Mouse (Mus musculus) gastrocnemius, adult 2 months (tissue): ENCODE results near the gene Gfod1. TPM values are rescaled to one million over a fixed set of nuclear protein-coding genes. Genes with fewer than 3 reads are reported as not detected.

Experiments used
- DNase-seq: peaks from one replicate; pipeline ENCODE4 v3.0.0; 2022
- H3K27ac ChIP-seq: fragments of 200-600 bp; 2 replicates; pipeline ENCODE4 v1.8.1; 2022; ENCODE audit warnings: mild to moderate bottlenecking
- H3K4me3 ChIP-seq: fragments of 200-600 bp; 2 replicates; pipeline ENCODE4 v1.8.1; 2022; ENCODE audit warnings: mild to moderate bottlenecking, moderate library complexity
- CTCF ChIP-seq: fragments of 200-600 bp; IDR thresholded peaks from 2 replicates; pipeline ENCODE4 v1.8.1; 2022; ENCODE audit warnings: antibody characterized with exemption, mild to moderate bottlenecking, moderate library complexity
- intact Hi-C: fragments of 180-260 bp; cut with DNase I; formaldehyde crosslinking; loops from one replicate; pipeline ENCODE4 v1.15.1; 2025
- total RNA-seq, 2 experiments: library from RNA; stranded (reverse); gene quantifications; 2 replicates each; pipeline ENCODE4 v1.2.3; 2021

The Gfod1 gene
- total RNA-seq, 2 experiments from 2014 or later: 4.3 to 8.2 TPM

DNA sequence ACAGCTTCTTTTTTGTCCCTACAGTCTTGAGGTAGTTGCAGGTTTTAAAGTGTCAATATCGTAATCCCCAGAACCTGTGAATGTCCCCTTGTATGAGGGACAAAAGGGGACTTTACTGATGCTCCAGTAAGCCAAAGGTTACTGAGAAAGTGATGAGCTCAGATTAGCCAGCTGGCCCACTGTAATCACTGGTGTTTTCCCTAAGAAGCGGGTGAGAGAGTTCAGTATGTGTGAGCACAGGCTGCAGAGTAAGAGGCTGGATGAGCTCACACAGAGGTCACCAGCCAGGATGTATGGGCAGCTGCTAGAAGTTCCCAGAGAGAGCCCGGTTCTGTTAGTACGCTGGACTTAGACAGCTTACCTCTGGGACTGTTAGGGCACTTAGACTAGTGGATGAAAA, 85.7 kb downstream of the Gfod1 start:
- no peak overlapping the region for H3K4me3 ChIP-seq
- intact Hi-C loops: no loop called here
- DNase-seq: no peak
- 0 out of 2 replicates have a peak overlapping the region, but pooled peaks have one; percentile 17 for H3K27ac ChIP-seq
- TF ChIP-seq CTCF: no peak

DNA sequence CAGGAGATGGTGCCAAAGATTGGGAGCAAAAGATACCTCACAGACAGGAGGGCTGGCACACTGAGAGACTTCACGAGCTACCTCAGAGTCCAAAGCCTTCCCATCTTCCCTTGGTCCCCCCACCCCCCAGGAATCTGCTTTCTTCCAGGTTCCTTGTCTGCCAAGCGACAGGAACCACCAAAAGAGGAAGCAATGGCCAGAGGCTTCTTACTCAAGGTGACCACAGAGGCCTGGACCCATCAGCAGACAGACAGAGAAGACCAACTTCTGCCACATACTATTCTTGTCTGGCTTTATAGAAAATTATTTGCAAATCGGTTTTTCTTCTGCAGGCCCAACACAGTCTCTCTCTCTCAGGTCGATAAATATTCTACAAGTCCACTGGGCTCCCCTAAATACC, 86.3 kb downstream of the Gfod1 start:
- intact Hi-C loops: no loop called here
- Histone ChIP-seq H3K4me3 (no peak overlapping the region), H3K27ac (no peak overlapping the region)
- no peak for DNase-seq
- TF ChIP-seq CTCF: no peak

DNA sequence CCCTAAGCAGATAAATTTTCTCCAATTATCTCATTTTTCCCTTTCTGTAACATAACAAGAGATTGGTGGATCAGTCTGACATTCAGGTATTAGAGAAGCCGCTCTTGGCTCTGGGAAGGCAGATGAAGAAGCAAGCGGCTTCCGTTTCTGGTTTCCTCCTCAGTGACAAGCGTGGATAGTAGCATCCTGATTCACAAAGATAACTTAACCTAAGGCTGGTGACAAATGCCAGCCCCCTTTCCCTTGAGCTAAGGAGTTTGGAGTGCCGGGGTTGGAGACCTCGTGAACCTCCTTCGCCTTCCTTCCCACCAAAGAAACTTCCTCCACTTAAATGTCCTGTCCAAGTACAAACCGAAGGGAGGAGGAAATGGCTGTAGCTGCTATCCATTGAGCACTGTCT, 86.9 kb downstream of the Gfod1 start:
- intact Hi-C loops: no loop called here
- no peak for TF ChIP-seq CTCF
- H3K4me3 ChIP-seq: no peak overlapping the region
- no peak for DNase-seq
- no peak overlapping the region for H3K27ac ChIP-seq

DNA sequence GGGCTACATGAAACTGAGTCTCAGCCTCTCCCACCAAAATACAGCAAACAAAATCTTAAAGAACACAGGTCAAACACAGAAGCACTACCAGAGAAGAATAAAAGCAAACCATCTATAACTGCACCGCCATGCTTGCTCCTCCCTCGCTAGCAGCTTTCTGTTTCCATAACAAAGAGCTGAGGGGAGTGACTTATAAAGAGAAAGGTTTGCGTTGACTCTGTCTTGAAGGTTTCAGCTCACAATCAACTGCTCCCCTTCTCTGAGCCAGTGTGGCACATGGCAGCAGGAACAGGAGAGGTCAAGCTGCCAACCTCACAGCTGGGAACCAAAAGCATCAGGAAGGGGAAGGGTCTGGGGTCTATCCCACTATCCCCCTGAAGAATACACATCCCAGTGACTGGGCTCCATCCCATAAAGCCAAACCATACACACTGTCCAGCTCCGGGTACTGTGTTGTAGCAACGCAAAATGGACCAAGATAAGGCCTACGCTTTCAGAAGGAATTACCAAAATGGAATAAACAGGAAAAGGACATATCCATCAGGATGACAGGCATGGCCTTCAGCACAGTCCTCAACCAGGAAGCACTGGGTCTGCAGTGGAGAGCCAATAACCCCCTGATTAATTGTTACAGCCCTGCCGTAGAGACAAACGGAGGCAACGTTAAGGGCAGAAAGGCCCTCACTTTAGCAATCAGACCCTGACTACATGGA, 87.8 kb downstream of the Gfod1 start:
- H3K4me3 ChIP-seq: no peak overlapping the region
- no peak overlapping the region for H3K27ac ChIP-seq
- no peak for DNase-seq
- intact Hi-C loops: no loop called here
- no peak for TF ChIP-seq CTCF

DNA sequence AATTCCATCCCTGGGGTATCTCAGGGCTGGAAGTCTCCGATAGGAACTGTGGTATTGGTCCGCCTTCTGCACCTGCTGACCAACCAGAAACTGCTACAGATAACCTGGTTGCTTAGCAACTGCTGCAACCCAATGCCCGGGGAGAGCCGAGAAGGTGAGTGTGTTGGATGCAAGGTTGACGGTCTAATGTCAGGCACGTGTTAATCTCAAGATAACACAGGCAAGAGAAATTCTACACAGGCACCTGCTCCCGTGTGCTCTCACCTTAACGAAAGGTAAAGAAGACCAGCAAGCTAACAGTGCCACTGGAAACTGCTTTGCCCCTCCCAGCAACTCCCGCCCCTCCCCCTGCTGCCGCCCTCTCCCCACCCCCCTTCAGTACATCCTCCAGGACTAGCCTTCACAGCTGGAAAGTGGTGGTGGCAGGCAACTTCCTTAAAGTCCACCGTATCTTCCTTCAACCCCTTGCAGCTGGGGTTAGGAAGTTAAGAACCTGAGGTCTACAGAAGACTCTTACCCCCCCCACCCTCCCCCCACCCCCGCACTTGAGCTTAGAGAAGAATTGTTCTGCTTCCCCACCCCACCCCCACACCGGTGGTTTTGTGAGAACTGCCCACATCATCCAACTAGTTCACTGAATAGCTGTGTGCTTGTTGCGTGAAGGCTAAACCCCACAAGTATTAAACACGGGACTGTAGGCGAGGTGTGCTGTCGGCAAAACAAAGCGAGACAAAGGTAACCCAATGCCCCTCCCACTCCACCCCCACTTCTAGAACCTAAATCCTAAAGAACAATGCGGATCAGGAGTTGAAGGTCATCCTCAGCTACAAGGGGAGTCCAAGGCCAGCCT, 88.6 kb downstream of the Gfod1 start:
- H3K4me3 ChIP-seq: no peak overlapping the region
- no peak for TF ChIP-seq CTCF
- intact Hi-C loops: no loop called here
- no peak overlapping the region for H3K27ac ChIP-seq
- no peak for DNase-seq

DNA sequence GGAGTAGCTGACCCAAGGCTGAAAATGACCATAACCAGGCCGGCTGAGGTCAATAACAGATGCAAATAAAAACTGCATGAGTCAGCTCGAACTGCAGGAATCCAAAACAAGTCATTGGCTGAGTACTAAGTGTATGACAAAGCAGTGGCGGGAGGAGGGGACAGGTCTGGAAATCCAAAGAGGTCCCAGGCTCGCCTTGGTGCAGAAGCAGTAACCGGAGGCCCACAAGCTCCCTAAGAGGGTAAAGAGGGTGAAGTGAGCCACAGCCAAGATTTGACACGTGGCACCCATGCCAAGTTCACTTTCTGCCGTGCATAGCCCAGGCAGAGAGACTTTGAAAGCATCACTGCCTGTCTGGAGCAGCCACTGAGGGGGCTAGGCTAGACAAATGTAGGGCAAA, 91.6 kb downstream of the Gfod1 start:
- intact Hi-C loops: no loop called here
- H3K27ac ChIP-seq: peak overlapping the region; percentile 72
- peak; percentile 63 for DNase-seq
- peak overlapping the region; percentile 38 for H3K4me3 ChIP-seq
- TF ChIP-seq CTCF: no peak

DNA sequence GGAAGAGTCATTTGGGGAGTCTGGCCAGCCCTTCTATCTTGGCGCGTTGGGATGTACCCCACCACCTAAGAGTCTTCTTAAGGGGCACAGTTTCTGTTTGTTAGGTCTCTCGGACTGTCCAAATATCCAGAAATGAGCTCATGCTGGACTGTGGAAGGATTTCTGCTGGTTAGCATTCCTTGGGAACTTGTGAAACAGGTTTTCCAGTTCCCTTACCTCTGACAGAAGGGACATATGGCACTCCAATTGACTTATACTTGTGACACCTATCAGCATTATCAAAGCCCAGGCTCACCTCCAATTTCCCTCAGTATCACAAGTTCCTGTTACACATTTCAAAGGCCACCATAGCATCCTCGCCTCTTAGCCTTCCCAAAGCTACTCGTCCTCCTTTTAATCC, 93.0 kb downstream of the Gfod1 start:
- no peak for TF ChIP-seq CTCF
- Histone ChIP-seq H3K4me3 (no peak overlapping the region), H3K27ac (no peak overlapping the region)
- DNase-seq: no peak
- intact Hi-C loops: no loop called here

DNA sequence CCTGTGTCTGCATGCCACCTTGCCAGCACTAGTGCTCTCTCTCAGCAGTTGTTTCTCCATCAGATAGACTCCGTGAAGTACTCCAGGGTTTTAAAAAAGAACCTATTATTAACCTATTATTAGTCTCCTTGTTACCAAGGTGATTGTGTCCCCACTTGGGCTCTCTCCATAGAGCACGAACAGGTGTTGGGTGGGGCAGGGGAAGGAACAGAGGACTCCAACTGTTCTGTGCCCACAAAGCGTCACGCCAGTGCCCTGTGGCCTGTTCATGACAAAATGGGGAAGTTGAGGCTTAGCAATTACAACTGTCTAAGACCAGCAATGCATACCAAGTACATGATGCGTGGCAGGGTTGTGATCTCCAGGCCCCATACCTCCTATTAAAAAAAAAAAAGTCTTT, 94.4 kb downstream of the Gfod1 start:
- DNase-seq: no peak
- Histone ChIP-seq H3K27ac (no peak overlapping the region), H3K4me3 (no peak overlapping the region)
- intact Hi-C loops: no loop called here
- no peak for TF ChIP-seq CTCF

DNA sequence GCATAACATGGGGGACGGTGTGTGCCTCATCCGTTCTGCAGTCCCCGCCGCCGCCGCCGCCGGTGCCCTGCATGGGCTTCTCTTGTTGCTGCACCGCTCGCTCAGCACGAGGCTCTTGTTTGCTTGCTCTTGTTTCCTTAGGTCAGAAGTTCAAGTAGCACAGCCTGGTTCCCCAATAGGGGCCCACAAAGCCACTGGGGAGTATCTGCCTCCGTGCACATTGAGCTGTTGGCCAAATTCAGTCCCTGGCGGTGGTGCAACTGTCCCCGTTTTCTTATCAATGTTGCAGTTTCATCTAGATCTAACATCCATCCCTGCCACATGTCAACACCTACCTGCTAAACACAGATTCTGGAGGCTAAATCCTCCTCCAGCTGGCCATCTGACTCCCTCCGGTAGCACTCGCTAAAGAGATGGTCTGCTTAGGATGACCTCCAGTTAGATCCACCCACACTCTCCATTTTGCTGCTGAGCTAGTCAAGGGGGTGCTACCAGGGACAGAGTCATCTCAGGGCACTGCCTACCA, 95.0 kb downstream of the Gfod1 start:
- TF ChIP-seq CTCF: no peak
- Histone ChIP-seq H3K4me3 (no peak overlapping the region), H3K27ac (no peak overlapping the region)
- no peak for DNase-seq
- intact Hi-C loops: no loop called here

DNA sequence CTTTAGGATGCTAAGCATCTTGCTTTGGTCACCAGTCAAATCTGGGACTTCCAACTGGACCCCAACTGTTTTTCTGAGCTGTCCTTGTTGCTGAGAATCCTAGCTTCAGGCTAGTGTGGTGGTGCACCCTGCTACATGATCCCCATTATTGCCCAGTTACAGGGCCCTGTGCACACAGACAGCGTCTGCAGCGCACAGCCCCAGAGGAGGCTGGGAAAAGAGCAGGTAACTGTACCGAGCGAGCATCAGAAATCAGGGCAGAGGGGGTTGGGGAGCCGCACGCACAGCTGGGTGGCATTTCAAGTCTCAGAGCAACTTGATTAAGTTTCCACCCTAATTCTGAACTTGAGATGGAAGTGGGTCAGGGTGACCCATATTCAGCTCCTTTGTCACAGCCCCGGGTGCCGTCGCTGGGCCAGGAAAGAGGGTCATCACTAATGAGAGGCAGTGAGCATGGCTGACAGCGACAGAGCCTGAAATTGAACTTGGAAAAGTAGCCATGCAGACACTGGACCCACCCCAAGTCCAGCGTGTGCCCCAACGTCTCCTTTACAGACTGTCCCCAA, 97.8 kb downstream of the Gfod1 start:
- Histone ChIP-seq H3K27ac (no peak overlapping the region), H3K4me3 (no peak overlapping the region)
- DNase-seq: no peak
- intact Hi-C loops: no loop called here
- TF ChIP-seq CTCF: no peak

DNA sequence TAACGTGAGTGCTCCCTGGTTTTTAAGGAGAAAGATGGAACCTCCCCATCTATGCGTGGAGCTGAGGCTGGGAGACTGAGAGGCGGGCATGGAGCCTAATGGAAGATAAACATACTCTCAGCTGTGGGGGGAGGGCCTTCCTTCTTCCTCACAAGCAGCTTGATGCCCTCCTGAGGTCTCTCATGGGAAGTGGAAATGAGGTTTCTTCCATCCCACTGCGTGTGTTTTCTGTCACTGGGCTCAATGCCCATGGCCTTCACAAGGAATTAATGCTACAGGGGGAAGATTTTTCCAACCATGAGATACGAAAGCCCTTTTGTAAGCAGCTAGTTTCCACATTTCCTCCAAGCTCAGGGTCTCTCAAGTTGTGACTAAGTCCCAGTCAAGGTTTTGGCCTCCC, 100.3 kb downstream of the Gfod1 start:
- no peak for DNase-seq
- Histone ChIP-seq H3K27ac (peak overlapping the region; percentile 1; the same call in 1 of the 2 replicates), H3K4me3 (no peak overlapping the region)
- TF ChIP-seq CTCF: no peak
- intact Hi-C loops: no loop called here

DNA sequence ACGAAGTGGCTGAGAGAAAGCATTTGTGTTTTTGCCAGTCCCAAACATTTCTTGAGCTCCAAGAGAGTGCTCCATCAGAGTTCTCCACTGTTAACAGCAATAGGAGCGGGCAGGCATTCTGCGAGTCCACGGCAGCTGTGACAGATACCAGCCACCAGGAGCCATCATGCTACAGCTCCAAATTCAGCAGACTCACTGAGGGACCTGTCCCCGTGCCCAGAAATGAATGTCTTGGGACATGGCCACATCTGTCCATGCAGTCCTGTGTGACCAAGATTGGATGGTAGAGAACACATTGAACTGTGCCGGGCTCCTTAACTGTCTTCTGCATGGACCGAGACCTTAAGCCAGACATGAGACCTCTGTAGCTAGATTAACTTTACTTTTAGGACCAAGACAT, 100.7 kb downstream of the Gfod1 start:
- intact Hi-C loops: no loop called here
- peak; percentile 49 for TF ChIP-seq CTCF
- H3K4me3 ChIP-seq: no peak overlapping the region
- DNase-seq: peak; percentile 62
- H3K27ac ChIP-seq: peak overlapping the region; percentile 1; the same call in 1 of the 2 replicates

DNA sequence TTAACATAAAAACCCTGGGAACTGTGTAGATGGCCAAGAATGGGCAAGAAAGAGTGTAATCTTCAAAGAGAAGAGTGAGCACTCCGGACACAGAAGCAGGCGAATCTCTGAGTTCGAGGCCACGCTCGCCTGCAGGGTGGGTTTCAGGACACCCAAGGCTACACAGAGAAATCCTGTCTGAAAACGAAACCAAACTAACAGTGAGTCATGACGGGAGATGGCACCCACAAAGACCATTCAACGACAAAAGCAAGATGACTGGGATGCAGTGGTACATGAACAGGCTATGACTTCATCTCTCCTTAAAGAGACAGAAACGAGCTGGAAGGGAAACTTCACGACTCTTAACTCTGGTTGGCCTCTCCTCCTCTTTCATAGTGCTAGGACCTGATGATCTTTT, 101.6 kb downstream of the Gfod1 start:
- DNase-seq: no peak
- no peak for TF ChIP-seq CTCF
- Histone ChIP-seq H3K27ac (no peak overlapping the region), H3K4me3 (no peak overlapping the region)
- intact Hi-C loops: no loop called here
